Mouse (Mus musculus) G1E-ER4 (cell line): ENCODE data around the gene Anks6. TPM values are rescaled to one million over a fixed set of nuclear protein-coding genes. Genes with fewer than 3 reads are reported as not detected.

Experiments used
- GATA1 ChIP-seq: IDR thresholded peaks from one replicate; pipeline ENCODE4 v1.8.0; 2012; ENCODE audit warnings: low read length, inconsistent platforms
- polyA plus RNA-seq: library from polyadenylated mRNA; stranded (reverse); fragments of >175 nt; gene quantifications from 2 replicates; pipeline ENCODE4 v1.2.3, GENCODE M21; 2012

The Anks6 gene
- polyA plus RNA-seq: not detected in 2 replicates

DNA sequence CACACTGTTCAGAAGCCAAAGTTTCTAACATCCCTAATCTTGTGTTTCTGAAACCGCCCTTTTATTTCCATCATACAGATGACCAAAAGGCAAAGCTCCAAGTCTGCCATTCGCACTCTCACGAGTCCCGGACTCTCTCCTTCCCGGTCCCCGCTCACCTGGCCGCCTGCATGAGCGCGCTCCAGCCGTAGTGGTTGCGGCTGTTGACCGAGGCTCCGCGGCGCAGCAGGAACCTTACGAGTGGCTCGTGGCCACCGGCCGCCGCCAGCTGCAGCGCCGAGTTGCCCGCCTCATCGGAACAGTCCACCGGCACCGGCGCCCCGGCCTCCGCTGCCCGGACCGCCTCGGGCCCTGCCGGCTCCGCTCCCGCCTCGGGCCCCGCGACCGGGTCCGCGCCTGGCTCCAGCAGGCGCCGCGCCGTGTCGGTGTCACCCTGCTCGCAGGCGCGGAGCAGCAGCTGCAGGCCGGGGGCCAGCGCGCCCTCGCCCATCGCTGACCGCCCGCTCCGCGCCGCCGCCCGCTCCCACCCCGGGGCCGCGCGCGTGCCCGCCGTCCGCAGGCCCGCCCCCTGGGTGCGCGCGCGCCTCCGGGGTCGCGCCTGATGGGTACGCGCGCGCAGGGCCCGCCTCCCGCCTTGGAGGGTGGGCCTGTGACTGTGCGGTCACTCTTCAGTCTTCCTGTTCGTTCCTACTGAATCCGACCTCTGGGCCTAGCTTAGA lies at the start of gene Anks6:
Gene Anks6, minus strand, starts transcription at position 637 of the 719 bp plus-strand sequence.
- no peak for TF ChIP-seq GATA1

DNA sequence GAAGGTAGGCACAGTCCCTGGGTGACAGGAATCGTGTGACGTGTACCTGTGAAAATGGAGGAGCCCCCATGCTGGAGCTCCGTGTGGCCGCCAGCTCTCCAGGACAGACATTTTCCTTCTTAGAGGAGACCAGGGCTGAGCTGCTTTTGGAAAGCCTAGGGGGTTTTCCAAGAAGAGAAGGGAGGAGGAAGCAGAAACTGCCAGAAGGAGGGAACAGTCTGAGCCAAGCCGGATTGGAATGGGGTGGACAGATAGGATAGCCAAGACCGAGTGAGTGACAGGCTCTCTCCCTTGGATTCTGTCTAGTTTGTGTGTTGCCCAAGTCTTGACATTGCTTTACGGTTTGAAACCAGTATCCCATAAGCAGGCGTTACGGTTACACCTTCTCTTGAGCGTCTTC lies 46.3 kb upstream of the Anks6 start:
- TF ChIP-seq GATA1: no peak

DNA sequence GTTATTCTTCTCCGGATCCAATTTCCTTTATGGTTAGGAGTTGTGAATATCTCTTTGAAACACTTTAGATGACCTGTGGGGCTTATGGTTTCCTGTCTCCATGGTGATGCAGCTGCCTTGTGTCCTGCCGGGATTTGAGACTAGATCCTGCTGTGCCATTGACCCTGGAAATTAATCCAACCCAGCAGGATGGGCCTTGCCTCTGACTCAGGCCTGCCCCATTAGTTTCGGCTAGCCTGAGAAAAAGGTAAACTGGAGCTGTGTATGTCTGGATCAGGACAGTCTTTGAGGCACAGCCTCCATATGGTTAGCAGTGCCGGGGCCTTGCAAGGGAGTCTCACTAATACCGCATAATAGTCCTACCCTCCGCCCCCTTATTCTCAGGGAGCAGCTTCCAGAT lies 36.4 kb upstream of the Anks6 start:
- no peak for TF ChIP-seq GATA1

DNA sequence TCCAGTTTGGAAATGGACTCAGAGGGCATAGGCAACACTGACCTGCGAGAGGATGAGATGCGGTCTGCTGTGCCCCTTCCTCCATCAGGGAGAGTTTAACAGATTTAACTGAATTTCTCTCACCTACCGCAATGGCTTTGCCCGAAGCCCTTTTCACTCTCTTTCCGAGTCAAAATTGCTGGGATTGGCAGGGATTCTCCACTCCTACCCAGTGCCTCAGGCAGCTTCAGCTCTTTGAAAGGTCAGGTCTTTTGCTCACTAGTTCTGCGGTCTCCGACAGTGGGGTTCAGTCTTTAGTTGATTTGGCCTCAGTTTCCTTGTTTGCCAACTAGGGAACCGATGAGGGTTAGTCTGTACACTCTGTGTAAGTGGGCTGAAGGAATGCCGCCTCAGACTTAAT lies 35.9 kb upstream of the Anks6 start:
- no peak for TF ChIP-seq GATA1

DNA sequence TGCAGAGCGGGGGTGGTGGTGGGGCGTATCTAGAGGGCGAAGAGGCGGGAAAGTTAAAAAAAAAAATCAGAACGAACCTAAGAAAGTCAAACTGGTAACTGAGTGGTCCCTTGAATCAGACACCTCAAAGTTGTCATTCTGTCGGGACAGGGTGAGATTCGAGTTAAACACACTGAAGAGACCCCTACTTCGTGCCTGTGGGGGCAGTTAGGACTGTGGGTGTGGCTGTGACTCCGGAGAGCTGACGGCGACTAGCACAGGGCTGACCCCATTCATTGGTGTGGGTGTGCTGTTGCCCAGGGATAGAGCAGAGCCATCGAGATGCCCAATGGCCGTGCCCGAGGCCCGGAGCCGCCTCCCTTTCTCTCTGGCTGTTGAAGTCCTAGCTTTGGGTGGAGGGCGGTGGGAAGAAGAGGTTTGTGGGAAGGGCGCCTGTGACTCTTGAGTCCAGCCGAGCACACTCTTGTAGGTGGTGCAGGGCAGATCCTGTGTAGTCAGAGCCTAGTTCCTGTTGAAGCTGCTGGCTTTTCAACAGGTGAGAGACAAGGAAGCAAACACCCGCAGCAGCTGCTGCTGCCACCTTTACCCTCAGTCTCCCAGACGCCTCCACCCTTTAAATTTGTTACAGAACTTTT lies 35.3 kb upstream of the Anks6 start:
- no peak for TF ChIP-seq GATA1

DNA sequence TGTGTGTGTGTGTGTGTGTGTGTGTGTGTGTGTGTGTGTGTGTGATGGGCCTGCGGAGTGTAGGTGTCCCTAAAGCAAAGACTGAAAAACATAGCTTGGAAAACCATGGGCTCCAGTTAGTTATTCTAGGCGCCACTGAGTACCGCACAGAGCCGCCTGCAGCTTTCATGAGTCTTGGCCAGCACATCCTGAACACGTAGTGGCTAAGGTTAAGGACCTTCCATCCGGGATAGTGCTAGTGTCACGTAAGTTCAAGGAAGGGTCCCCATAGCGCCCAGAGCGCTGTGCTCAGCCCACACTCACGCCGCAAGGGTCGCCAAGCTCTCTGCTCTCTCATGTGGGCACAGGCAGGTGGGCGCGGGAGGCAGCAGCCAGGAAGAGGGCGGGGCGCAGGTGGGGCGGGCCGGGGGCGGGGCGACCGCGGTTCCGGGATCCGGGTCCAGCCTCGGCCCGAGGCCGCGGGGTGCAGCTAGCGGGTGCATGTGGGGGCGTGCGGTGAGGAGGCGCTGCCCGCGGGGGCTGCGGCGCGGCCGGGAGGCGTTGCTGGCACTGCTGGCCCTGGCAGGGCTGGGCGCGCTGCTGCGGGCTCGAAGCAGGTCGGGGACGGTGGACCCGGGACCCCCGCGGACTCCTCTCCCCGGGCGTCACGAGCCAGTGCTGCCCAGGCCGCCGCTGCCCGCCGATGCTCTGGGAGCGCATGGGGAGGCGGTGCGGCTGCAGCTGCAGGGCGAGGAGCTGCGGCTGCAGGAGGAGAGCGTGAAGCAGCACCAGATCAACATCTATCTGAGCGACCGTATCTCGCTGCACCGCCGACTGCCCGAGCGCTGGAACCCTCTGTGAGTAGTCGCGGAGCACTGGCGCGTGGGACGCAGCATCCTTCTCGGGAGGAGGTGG lies 34.5 kb upstream of the Anks6 start, which contains the start of gene Galnt12:
Gene Galnt12, plus strand, starts transcription at position 417 of the 894 bp plus-strand sequence.
- no peak for TF ChIP-seq GATA1

DNA sequence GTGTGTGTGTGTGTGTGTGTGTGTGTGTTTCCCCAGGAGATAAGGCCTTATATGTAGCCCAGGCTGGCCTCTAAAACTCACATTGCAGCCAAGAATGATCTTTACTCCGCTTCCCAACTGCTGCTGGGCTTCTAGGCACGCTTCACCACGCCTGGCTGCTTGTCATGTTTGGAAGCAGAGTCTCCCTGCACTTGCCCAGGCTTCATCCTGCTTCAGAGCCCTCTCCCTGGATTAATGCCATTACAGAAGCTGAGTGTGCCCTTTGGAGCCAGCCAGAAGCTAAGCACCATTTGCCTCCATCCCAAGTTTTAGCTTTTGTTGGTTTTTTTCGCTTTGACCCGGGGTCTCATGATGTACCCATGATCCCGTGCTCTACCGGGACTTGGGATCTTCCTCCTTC lies 31.4 kb upstream of the Anks6 start:
- no peak for TF ChIP-seq GATA1

DNA sequence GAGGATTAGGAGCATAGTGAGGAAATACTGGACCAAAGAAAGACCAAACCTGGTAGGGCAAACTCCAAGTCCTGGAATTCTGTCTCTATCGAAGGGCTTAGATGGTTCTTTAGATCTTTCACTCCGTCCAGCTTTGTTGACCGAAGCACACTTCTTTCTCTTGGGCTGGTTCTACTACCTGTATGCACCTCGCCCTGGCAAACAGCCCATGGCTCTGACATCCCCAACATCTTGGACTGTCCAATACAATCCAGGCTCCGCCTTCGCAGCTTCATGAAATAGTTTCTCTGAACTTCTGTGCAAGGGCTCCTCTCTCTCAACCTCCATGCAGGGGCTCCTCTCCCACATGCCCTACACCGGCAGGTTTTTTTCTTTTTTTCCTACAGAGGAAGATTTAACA lies 26.6 kb upstream of the Anks6 start:
- no peak for TF ChIP-seq GATA1

DNA sequence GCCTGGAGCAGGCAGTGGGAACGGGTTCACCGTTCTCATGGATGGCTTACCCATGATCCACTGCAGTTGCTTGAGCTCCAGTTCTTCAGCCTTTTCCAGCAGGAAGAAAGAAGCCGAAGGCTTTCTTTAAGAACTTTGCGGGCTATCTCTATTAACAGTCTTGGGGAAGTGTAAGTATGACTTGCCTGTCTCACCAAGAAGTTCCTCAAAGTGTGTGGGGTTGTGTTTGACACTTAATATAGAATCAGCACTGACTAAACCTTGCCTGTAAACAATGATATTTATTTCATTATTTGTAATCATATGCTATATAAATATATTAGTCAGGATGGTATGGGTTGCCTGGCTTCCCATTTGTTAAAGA lies 23.4 kb upstream of the Anks6 start:
- TF ChIP-seq GATA1: no peak

DNA sequence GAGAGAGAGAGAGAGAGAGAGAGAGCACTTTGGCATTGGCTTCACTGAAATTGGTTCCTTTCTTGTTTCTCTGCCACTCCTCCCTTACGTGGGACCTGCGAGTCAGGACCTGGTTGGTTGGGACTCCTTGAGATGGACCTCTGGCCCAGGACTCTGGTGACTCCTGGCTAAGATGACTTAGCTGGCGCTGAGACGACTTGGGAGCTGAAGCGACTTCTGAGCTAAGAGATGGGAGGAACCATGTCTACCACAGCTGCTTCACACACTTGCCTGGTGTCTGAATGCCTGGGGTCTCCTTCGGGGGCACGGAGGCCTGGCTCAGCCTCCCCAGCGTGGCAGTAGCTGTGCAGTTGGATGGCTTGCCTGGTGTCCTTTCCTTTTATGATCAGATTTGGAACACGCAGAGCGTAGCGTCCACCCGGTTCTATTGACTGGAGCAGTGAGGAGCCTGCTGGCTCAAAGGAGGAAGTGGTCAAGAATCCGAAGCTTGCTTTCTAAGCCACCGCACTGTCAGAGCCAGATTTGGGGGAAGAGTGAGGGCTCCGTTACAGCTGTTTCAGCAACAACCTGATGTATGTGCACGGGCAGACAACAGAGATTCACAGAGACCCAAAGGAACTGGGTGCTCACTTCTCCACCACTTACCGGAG lies 22.9 kb upstream of the Anks6 start:
- no peak for TF ChIP-seq GATA1

DNA sequence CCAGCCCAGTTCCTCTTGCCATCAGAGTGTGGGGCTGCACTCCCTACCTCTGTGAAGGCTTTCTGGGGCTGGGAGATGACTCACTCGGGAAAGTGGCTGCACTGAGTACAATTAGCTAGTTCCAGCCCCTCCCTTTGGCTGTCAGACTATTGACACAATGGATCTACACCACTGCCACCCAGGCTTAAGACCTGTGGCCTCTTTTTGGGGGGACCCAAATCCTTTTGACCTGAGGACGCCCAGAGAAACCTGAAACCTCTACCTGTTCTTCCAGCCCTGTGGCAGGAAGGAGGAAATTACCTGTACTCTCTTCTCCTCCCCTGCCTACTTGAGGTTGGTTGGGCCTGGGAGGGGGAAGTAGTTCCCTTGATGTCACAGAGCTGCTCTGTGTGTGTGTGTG lies 17.8 kb upstream of the Anks6 start:
- TF ChIP-seq GATA1: no peak

DNA sequence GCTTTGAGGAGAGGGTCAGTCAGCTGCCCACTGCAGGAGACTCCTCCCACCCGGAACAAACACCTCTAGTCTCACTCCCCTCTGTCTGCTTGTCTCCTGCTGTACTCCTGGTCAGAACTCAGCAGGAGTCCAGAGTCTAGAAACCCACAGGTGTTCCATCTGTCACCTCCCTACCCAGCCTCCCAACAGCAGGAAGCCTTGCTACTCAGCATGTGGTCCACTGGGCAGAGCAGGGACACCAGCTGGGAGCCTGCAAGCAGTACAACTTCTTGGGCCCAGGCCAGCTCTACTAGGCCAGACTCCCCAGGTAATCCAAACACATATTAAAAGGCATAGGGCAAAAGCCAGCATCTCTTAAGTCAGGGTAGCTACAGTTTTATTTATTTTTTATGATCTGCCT lies 3.7 kb upstream of the Anks6 start:
- no peak for TF ChIP-seq GATA1

DNA sequence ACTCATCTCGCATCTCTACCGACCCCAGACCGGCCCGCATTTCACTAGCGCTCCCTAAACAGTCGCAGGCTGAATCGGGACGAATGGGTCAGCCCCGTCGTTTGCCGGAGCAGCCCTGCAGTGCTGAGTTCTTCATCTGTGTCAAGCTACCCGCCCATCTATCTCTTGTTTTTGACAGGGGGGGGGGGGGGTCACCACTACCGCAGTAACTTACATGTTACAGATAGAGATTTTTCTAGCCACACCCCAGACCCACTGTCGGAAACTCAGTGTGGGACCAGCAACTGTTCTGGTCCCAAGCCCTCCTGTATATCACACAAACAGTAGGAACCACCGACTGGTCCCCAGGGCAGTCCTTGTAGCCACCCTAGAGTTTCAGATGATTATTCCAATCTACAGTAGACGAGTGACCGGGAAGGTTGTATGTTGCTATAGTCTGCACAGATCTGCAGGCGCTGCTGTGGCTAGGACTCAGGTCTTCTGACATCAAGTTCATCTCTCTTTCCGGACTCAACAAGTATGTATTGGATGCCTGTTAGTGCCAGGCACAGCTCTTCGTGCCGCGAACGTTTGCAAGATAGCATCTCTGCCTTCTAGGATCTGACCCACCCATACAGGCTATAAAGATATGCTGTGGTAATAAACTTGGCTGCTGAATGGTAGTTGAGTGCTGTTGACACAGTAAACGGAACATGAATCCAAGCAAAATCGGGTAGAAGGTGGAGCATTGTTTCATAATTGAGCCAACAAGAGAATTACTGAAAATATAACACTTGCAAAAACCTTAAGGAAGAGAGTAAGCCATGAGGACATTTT lies 491 bp upstream of the Anks6 start:
- no peak for TF ChIP-seq GATA1

DNA sequence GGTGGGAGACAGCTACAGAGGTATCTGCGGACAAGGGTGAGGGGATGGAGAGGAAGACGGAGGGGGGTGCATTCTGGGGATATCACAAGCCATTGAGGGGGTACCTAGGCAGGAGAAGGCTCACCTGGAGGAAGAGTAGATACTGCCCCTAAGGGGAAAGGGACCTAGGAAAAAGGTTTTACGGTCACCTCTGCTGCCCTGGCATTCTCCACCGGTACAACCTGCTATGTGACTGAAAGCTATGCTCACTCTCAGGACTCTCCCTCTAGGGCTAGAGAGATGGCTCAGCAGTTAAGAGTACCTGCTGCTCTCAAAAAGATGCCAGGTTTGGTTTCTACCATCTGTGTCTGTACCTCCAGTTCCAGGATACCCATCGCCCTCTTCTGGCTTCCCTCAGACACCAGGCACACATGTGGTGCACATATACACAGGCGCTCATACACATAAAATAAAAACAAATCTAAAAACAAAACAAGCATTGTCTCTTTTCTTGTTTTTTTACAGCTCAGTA lies 1.6 kb downstream of the Anks6 start:
- no peak for TF ChIP-seq GATA1

DNA sequence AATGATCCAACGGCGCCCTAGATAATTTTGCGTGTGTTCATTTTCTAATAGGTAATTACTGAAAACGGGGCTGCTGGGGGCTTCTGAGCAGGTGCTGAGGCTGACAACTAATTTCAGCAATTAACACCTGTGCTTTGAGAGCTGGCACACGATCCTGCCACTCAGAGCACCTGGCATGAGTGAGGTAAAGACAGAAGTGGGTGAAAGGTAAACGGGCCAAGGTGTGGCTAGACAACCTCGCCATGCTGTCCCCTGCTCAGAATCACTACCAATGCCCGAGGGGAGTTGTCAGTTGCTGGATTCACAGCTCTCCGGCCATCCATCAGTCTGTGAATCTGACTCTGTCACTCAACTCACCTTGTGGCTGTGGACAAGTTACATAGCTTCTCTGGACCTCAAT lies 5.3 kb downstream of the Anks6 start:
- no peak for TF ChIP-seq GATA1
